Mouse (Mus musculus) CH12.LX (cell line): ENCODE data around the gene Samd11. TPM values are rescaled to one million over a fixed set of nuclear protein-coding genes. Genes with fewer than 3 reads are reported as not detected.

ENCODE experiments used
- DNase-seq: peaks from one replicate; pipeline ENCODE4 v3.0.0-alpha.2; 2013; ENCODE audit errors: extremely low read depth
- H3K27ac ChIP-seq: 2 replicates; pipeline ENCODE4 v1.5.1; 2012; ENCODE audit warnings: low read depth, mild to moderate bottlenecking, control low read depth, moderate library complexity; ENCODE audit not compliant: insufficient read depth
- H3K27me3 ChIP-seq: replicated peaks from 2 replicates; pipeline ENCODE3; 2012; ENCODE audit warnings: inconsistent platforms
- H3K36me3 ChIP-seq, 2 experiments: replicated peaks in 1 of 2; 2 replicates each; pipeline versions ENCODE3 to v1.6.1; 2012; ENCODE audit warnings: inconsistent platforms in 1 of 2, low read length in 1 of 2, mild to moderate bottlenecking in 1 of 2, mixed read lengths in 1 of 2, moderate library complexity in 1 of 2; ENCODE audit not compliant: control insufficient read depth in 1 of 2, insufficient read depth in 1 of 2
- H3K4me1 ChIP-seq, 2 experiments: 2 replicates each; pipeline ENCODE4 v1.6.1; 2012; ENCODE audit warnings: inconsistent platforms in 1 of 2, moderate library complexity in 1 of 2; ENCODE audit not compliant: insufficient read depth in 2 of 2, control insufficient read depth in 1 of 2
- H3K4me2 ChIP-seq: 2 replicates; pipeline ENCODE4 v1.6.1; 2012; ENCODE audit warnings: low read depth, mild to moderate bottlenecking, control low read depth; ENCODE audit not compliant: poor library complexity, insufficient read depth, severe bottlenecking
- H3K4me3 ChIP-seq, 3 experiments: fragments of 150-350 bp in 1 of 3; sonication (generic) in 1 of 3; replicated peaks in 1 of 3; 2 replicates each; pipeline versions ENCODE3 to v1.5.1; 2011 to 2012; ENCODE audit warnings: low read depth in 2 of 3, low read length in 2 of 3, mild to moderate bottlenecking in 2 of 3, moderate library complexity in 2 of 3, control low read depth in 1 of 3, improper control_type of control experiment in 1 of 3, inconsistent platforms in 1 of 3, mixed read lengths in 1 of 3; ENCODE audit not compliant: poor library complexity in 1 of 3
- H3K79me2 ChIP-seq: replicated peaks from 2 replicates; pipeline ENCODE4 v1.6.1; 2012; ENCODE audit warnings: mild to moderate bottlenecking, moderate library complexity; ENCODE audit not compliant: control insufficient read depth, poor library complexity, insufficient read depth, severe bottlenecking; ENCODE audit errors: extremely low read depth
- H3K9ac ChIP-seq: 2 replicates; pipeline ENCODE4 v1.6.1; 2012; ENCODE audit warnings: low read depth, mild to moderate bottlenecking, control low read depth, moderate library complexity; ENCODE audit not compliant: insufficient read depth
- H3K9me3 ChIP-seq: replicated peaks from 2 replicates; pipeline ENCODE3; 2012; ENCODE audit warnings: low read length, inconsistent platforms, mixed read lengths
- BHLHE40 ChIP-seq: IDR thresholded peaks from 2 replicates; pipeline ENCODE4 v1.6.1; 2011; ENCODE audit warnings: mild to moderate bottlenecking, low read depth, low read length, improper control_type of control experiment
- CHD2 ChIP-seq: IDR thresholded peaks from 2 replicates; pipeline ENCODE4 v1.6.1; 2011; ENCODE audit warnings: low read length, improper control_type of control experiment
- CTCF ChIP-seq, 2 experiments: IDR thresholded peaks in 1 of 2; conservative IDR thresholded peaks in 1 of 2; 2 replicates each; pipeline ENCODE4 v1.5.1; 2011 to 2012; ENCODE audit warnings: low read depth in 2 of 2, low read length in 2 of 2, improper control_type of control experiment in 1 of 2, inconsistent platforms in 1 of 2, mild to moderate bottlenecking in 1 of 2, moderate library complexity in 1 of 2
- E2F4 ChIP-seq: IDR thresholded peaks from 2 replicates; pipeline ENCODE4 v1.6.1; 2011; ENCODE audit warnings: low read depth, low read length, improper control_type of control experiment; ENCODE audit not compliant: insufficient replicate concordance
- ETS1 ChIP-seq: conservative IDR thresholded peaks from 2 replicates; pipeline ENCODE4 v1.6.1; 2012; ENCODE audit warnings: low read depth, mild to moderate bottlenecking, inconsistent platforms, low read length, improper control_type of control experiment, moderate library complexity
- GABPA ChIP-seq: IDR thresholded peaks from 2 replicates; pipeline ENCODE4 v1.6.1; 2012; ENCODE audit warnings: low read depth, low read length, improper control_type of control experiment, inconsistent platforms; ENCODE audit not compliant: insufficient replicate concordance
- HCFC1 ChIP-seq: IDR thresholded peaks from 2 replicates; pipeline ENCODE4 v1.6.1; 2012; ENCODE audit warnings: low read depth, mild to moderate bottlenecking, inconsistent platforms, low read length, improper control_type of control experiment
- IRF4 ChIP-seq: IDR thresholded peaks from 2 replicates; pipeline ENCODE4 v1.6.1; 2014; ENCODE audit warnings: low read depth, mild to moderate bottlenecking, inconsistent platforms, low read length, improper control_type of control experiment
- JUN ChIP-seq: IDR thresholded peaks from 2 replicates; pipeline ENCODE4 v1.6.1; 2011; ENCODE audit warnings: low read depth, mild to moderate bottlenecking, low read length, improper control_type of control experiment, moderate library complexity; ENCODE audit not compliant: insufficient read depth
- JUND ChIP-seq: conservative IDR thresholded peaks from 2 replicates; pipeline ENCODE4 v1.6.1; 2011; ENCODE audit warnings: low read depth, low read length, improper control_type of control experiment
- KAT2A ChIP-seq: IDR thresholded peaks from 2 replicates; pipeline ENCODE4 v1.6.1; 2012; ENCODE audit warnings: low read length, improper control_type of control experiment, inconsistent platforms; ENCODE audit not compliant: insufficient replicate concordance
- MAX ChIP-seq: IDR thresholded peaks from 2 replicates; pipeline ENCODE4 v1.6.1; 2011; ENCODE audit warnings: low read length, improper control_type of control experiment
- MEF2A ChIP-seq: IDR thresholded peaks from 2 replicates; pipeline ENCODE4 v1.6.1; 2014; ENCODE audit warnings: low read depth, mild to moderate bottlenecking, inconsistent platforms, low read length, improper control_type of control experiment, borderline replicate concordance
- POLR2AphosphoS2 ChIP-seq: IDR thresholded peaks from 2 replicates; pipeline ENCODE4 v1.6.1; 2011; ENCODE audit warnings: low read depth, low read length, improper control_type of control experiment
- RAD21 ChIP-seq: IDR thresholded peaks from 2 replicates; pipeline ENCODE4 v1.6.1; 2011; ENCODE audit warnings: low read depth, mild to moderate bottlenecking, low read length, improper control_type of control experiment, moderate library complexity
- RCOR1 ChIP-seq: conservative IDR thresholded peaks from 2 replicates; pipeline ENCODE4 v1.6.1; 2012; ENCODE audit warnings: low read depth, mild to moderate bottlenecking, inconsistent platforms, low read length, improper control_type of control experiment
- SIN3A ChIP-seq: IDR thresholded peaks from 2 replicates; pipeline ENCODE4 v1.6.1; 2012; ENCODE audit warnings: low read length, improper control_type of control experiment, inconsistent platforms
- SMC3 ChIP-seq: IDR thresholded peaks from 2 replicates; pipeline ENCODE4 v1.6.1; 2011; ENCODE audit warnings: low read depth, low read length, improper control_type of control experiment
- TBP ChIP-seq: conservative IDR thresholded peaks from 2 replicates; pipeline ENCODE4 v1.6.1; 2011; ENCODE audit warnings: low read depth, low read length, improper control_type of control experiment
- TCF12 ChIP-seq: IDR thresholded peaks from 2 replicates; pipeline ENCODE4 v1.6.1; 2014; ENCODE audit warnings: low read depth, mild to moderate bottlenecking, inconsistent platforms, low read length, improper control_type of control experiment
- USF1 ChIP-seq: IDR thresholded peaks from 2 replicates; pipeline ENCODE4 v1.6.1; 2014; ENCODE audit warnings: low read depth, mild to moderate bottlenecking, inconsistent platforms, low read length, improper control_type of control experiment
- USF2 ChIP-seq: conservative IDR thresholded peaks from 2 replicates; pipeline ENCODE4 v1.6.1; 2011; ENCODE audit warnings: low read depth, low read length, improper control_type of control experiment
- ZKSCAN1 ChIP-seq: IDR thresholded peaks from 2 replicates; pipeline ENCODE4 v1.6.1; 2012; ENCODE audit warnings: low read depth, inconsistent platforms, low read length, improper control_type of control experiment, borderline replicate concordance
- ZMIZ1 ChIP-seq: IDR thresholded peaks from 2 replicates; pipeline ENCODE4 v1.6.1; 2012; ENCODE audit warnings: low read depth, mild to moderate bottlenecking, inconsistent platforms, low read length, improper control_type of control experiment
- ZNF384 ChIP-seq: IDR thresholded peaks from 2 replicates; pipeline ENCODE4 v1.6.1; 2012; ENCODE audit warnings: low read depth, low read length, improper control_type of control experiment, inconsistent platforms
- dilution Hi-C: fragments of 300-500 bp; cut with MboI; formaldehyde crosslinking; loops from 2 replicates; pipeline ENCODE4 v1.14.3; 2020; ENCODE audit warnings: low sequenced_read_pairs; ENCODE audit not compliant: extremely low pct_unique_long_range_greater_than_20kb, extremely low pct_ligation_motif_present
- in situ Hi-C: fragments of 300-500 bp; cut with MboI; formaldehyde crosslinking; loops from 3 replicates; pipeline ENCODE4 v1.14.3; 2019; ENCODE audit warnings: low sequenced_read_pairs, low pct_ligation_motif_present, low pct_unique_long_range_greater_than_20kb, mixed read lengths
- polyA plus RNA-seq: library from polyadenylated mRNA; unstranded; fragments of >175 nt; gene quantifications from 2 replicates; pipeline ENCODE4 v1.2.1, GENCODE M21; 2012; ENCODE audit warnings: low read depth; ENCODE audit not compliant: insufficient read length
- total RNA-seq, 2 experiments: library from RNA; depleted of rRNA; stranded (reverse); fragments of 300-350 nt in 1 of 2; fragments of >200 nt in 1 of 2; gene quantifications; 2 replicates each; pipeline ENCODE4 v1.2.3; 2012 to 2014

Gene Samd11
- total and polyA plus RNA-seq, 3 experiments = 0.47 to 3.5 TPM; not detected in 1

DNA sequence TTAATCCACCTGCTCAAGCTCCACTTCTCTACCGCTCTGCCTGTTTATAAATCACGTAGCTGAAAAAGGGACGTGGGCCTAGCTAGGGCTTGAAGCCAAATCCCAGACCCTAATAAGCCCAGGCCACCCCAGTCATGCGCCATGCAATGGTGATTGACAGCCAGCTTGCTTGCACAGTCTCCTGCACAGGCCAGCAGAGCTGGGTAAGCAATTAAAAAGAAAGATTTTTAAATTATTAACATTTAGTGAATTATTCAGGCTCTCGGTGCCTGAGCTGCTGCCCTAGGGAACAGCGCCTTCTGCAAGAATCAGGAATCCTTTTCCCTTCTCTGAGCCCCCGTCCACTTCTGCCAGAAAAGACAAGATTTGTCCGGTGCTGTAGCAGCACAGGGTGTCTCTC is 4.4 kb downstream of the Samd11 start:
- H3K27ac ChIP-seq = no peak overlapping the region
- no peak overlapping the region for H3K4me2 ChIP-seq
- H3K9me3 ChIP-seq = no peaks in the 10 kb centered on the region
- no peak overlapping the region for H3K9ac ChIP-seq
- peaks cover 4 to 16% of the 10 kb centered on the region in 2 experiments; a peak in 3 of 4 replicates for H3K4me1 ChIP-seq
- dilution Hi-C loops = no loop called here
- no peak for TF ChIP-seq ZKSCAN1
- no peak for TF ChIP-seq SMC3
- TF ChIP-seq CTCF (conservative IDR thresholded peaks at IDR 0.05 in 1 of 2, IDR thresholded peaks at IDR 0.05 in 1 of 2; ENCODE audit: low read depth in 2 of 2, low read length in 2 of 2) = no peak
- no peak for TF ChIP-seq JUN
- TF ChIP-seq JUND = no peak
- no peak for TF ChIP-seq CHD2
- TF ChIP-seq GABPA = no peak
- TF ChIP-seq USF1 = no peak
- no peak for TF ChIP-seq RCOR1
- no peak for TF ChIP-seq ZNF384
- TF ChIP-seq BHLHE40 = no peak
- TF ChIP-seq TBP = no peak
- no peak for TF ChIP-seq MAX
- no peak for TF ChIP-seq SIN3A
- TF ChIP-seq IRF4 = no peak
- no peak for TF ChIP-seq ETS1
- no peak for TF ChIP-seq E2F4
- TF ChIP-seq KAT2A = no peak
- TF ChIP-seq RAD21 = no peak
- TF ChIP-seq ZMIZ1 = no peak
- H3K27me3 ChIP-seq = no peaks in the 10 kb centered on the region
- H3K4me3 ChIP-seq = no peak overlapping the region
- DNase-seq = no peak
- peaks cover 36 to 58% of the 10 kb centered on the region in 2 experiments for H3K36me3 ChIP-seq
- in situ Hi-C loops = no loop called here
- H3K79me2 ChIP-seq = no peaks in the 10 kb centered on the region

DNA sequence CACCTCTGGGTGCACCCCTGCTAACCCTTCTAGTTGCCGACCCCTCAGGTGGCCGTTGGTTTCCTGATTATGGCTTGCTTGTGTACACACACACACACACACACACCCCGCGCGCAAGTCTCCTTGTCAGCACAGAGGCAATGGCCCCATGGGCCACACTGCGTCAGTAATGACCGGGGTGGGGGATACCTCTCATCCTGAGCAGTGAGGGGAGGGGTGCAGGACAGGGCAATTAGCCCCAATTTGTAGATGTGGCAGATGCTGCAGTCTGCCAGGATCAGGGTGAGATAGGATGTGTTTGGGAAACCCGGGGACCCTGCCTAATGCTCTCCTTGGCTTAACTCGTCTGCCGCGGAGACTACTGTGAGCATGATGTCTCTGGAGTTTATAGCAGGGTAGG is 5.9 kb downstream of the Samd11 start:
- H3K79me2 ChIP-seq = no peaks in the 10 kb centered on the region
- H3K4me3 ChIP-seq = no peak overlapping the region
- no peaks in the 10 kb centered on the region for H3K27me3 ChIP-seq
- no peak overlapping the region for H3K4me2 ChIP-seq
- no peak overlapping the region for H3K9ac ChIP-seq
- no peak for TF ChIP-seq CTCF (conservative IDR thresholded peaks at IDR 0.05 in 1 of 2, IDR thresholded peaks at IDR 0.05 in 1 of 2; ENCODE audit: low read depth in 2 of 2, low read length in 2 of 2)
- no peak for TF ChIP-seq SIN3A
- peak; percentile 93 for TF ChIP-seq POLR2AphosphoS2
- TF ChIP-seq MEF2A = no peak
- TF ChIP-seq USF2 = no peak
- TF ChIP-seq TCF12 = no peak
- TF ChIP-seq HCFC1 = no peak
- no peak for DNase-seq
- in situ Hi-C loops (no loop called here), dilution Hi-C loops (no loop called here)
- H3K27ac ChIP-seq = no peak overlapping the region
- peaks cover 3 to 21% of the 10 kb centered on the region in 2 experiments; a peak in 3 of 4 replicates for H3K4me1 ChIP-seq
- no peaks in the 10 kb centered on the region for H3K9me3 ChIP-seq
- peaks cover 50 to 73% of the 10 kb centered on the region in 2 experiments for H3K36me3 ChIP-seq
